Mouse (Mus musculus): ENCODE measurements at regions not wholly inside any gene's neighbourhood (a gene's known extent, or its start where the extent isn't known, plus 50 kb on each side); places are given as distances from the start of the nearest gene placed in this dataset.

DNA sequence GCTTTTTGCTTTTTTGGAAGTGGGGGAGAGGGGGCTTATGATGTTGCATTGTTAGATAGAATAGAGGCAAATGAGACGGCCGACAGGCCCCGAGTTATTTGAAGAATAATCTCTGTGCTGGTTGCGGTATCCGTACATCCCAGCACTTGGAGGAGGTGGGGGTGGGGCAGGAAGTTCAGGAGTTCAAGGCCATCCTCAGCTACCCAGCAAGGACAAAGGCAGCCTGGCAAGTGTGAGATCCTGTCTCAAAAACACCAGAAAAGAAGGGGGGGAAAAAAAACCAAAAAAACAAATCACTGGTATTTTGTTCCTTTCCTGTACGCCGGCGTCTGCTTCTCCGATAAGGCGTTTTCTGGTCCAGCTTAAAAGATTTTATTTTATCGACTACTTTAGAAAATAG lies 75.6 kb downstream of the Id4 start:
- TF ChIP-seq ZNF384 (IDR thresholded peaks at IDR 0.05; ENCODE audit: low read depth, low read length) (no peak), ZC3H11A (IDR thresholded peaks at IDR 0.05; ENCODE audit: borderline replicate concordance, low read depth, low read length) (no peak), CHD2 (IDR thresholded peaks at IDR 0.05; ENCODE audit: low read depth, low read length) (no peak), HCFC1 (IDR thresholded peaks at IDR 0.05; ENCODE audit: borderline replicate concordance, insufficient read depth, low read length) (no peak), MAFK (IDR thresholded peaks at IDR 0.05; ENCODE audit: insufficient read depth, low read depth, low read length) (no peak)

All from ES-E14 (cell line).